Mouse (Mus musculus) embryonic fibroblast, embryonic 13.5 days (primary cell): ENCODE results near the gene Hcfc2.

Experiments used
- CTCF ChIP-seq: IDR thresholded peaks from 2 replicates; pipeline ENCODE4 v1.5.1; 2011; ENCODE audit warnings: mild to moderate bottlenecking, control low read depth, low read length, moderate library complexity, borderline replicate concordance; ENCODE audit not compliant: insufficient read depth
- POLR2A ChIP-seq: IDR thresholded peaks from 2 replicates; pipeline ENCODE4 v1.6.1; 2011; ENCODE audit warnings: low read depth, mild to moderate bottlenecking, control low read depth, low read length, moderate library complexity

DNA sequence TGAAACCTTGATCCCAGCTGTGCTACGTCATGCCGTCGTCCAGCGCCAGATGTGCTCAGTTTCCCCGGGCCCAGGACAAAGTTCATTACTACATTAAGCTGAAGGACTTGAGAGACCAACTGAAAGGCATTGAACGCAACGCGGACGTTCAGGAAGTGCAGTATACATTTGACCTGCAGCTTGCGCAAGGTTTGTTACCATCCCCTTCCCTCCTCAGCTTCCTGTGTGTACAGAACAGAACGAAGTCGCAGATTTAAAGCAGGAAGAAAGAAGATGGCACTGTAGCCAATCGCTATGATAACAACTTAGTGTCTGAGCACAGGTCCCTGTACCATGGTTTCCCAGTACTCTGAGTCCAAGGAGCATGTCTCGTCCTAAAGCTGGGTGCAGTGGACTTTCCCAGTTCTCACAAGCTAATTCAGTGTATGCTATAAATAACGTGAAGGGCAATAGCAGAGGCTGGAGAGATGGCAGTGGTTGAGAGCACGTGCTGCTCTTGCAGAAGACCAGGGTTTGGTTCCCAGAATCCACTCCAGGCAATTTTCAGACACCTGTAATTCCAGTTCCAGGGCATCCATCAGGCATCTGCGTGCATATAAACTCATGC, 48.7 kb upstream of the Hcfc2 start:
- TF ChIP-seq CTCF (no peak), POLR2A (no peak)
